Mouse (Mus musculus): ENCODE results near the gene D430019H16Rik. TPM values are rescaled to one million over a fixed set of nuclear protein-coding genes. Genes with fewer than 3 reads are reported as not detected.

Gene D430019H16Rik
- polyA plus RNA-seq, 1 experiment from 2014 or later, result 2.5 TPM

- no peak overlapping the region for H3K4me2 ChIP-seq (replicated peaks; ENCODE audit: low read depth, low read length)
- H3K9me3 ChIP-seq (ENCODE audit: control insufficient read depth, low read length), result peaks cover 2% of the 10 kb centered on the region; the same call in 1 of the 2 replicates
- no peaks in the 10 kb centered on the region for H3K27me3 ChIP-seq (ENCODE audit: control insufficient read depth, insufficient read depth, low read length)
- no peaks in the 10 kb centered on the region for H3K4me1 ChIP-seq (ENCODE audit: control insufficient read depth, insufficient read depth, low read length)
- no peaks in the 10 kb centered on the region for H3K36me3 ChIP-seq (ENCODE audit: control insufficient read depth, insufficient read depth, low read length)
- ATAC-seq (ENCODE audit: low FRiP score, low TSS enrichment), result peak; percentile 73; the same call in 1 of the 2 replicates
- no peak overlapping the region for H3K27ac ChIP-seq (ENCODE audit: low read depth, low read length)
- H3K4me3 ChIP-seq (ENCODE audit: low read length), result no peak overlapping the region
- no peak overlapping the region for H3K9ac ChIP-seq (ENCODE audit: low read depth, low read length)
- WGBS, result 39% methylated on average over 15 of the region's 15 CpGs
Observed at GRCm38 (mm10) chr12:105521170-105521762, 67.6 kb downstream of the D430019H16Rik start.

- Histone ChIP-seq H3K9ac (ENCODE audit: low read depth, low read length) (no peak overlapping the region), H3K27me3 (ENCODE audit: control insufficient read depth, insufficient read depth, low read length) (no peaks in the 10 kb centered on the region), H3K4me1 (ENCODE audit: control insufficient read depth, insufficient read depth, low read length) (no peaks in the 10 kb centered on the region), H3K27ac (ENCODE audit: low read depth, low read length) (no peak overlapping the region), H3K4me3 (ENCODE audit: low read length) (no peak overlapping the region), H3K36me3 (ENCODE audit: control insufficient read depth, insufficient read depth, low read length) (no peaks in the 10 kb centered on the region), H3K9me3 (ENCODE audit: control insufficient read depth, low read length) (peaks cover 2% of the 10 kb centered on the region; the same call in 1 of the 2 replicates), H3K4me2 (replicated peaks; ENCODE audit: low read depth, low read length) (no peak overlapping the region)
- 52% methylated on average over 2 of the region's 2 CpGs for WGBS
- no peak for ATAC-seq (ENCODE audit: low FRiP score, low TSS enrichment)
Observed at GRCm38 (mm10) chr12:105523737-105524136, 70.1 kb downstream of the D430019H16Rik start.

- ATAC-seq (ENCODE audit: low FRiP score, low TSS enrichment), result no peak
- H3K9ac ChIP-seq (ENCODE audit: low read depth, low read length), result no peak overlapping the region
- 81% methylated on average over 3 of the region's 3 CpGs for WGBS
- no peaks in the 10 kb centered on the region for H3K36me3 ChIP-seq (ENCODE audit: control insufficient read depth, insufficient read depth, low read length)
- H3K4me2 ChIP-seq (replicated peaks; ENCODE audit: low read depth, low read length), result no peak overlapping the region
- H3K4me3 ChIP-seq (ENCODE audit: low read length), result no peak overlapping the region
- H3K27ac ChIP-seq (ENCODE audit: low read depth, low read length), result peak overlapping the region; percentile 30; the same call in 1 of the 2 replicates
- H3K4me1 ChIP-seq (ENCODE audit: control insufficient read depth, insufficient read depth, low read length), result no peaks in the 10 kb centered on the region
- no peaks in the 10 kb centered on the region for H3K27me3 ChIP-seq (ENCODE audit: control insufficient read depth, insufficient read depth, low read length)
- peaks cover 2% of the 10 kb centered on the region; the same call in 1 of the 2 replicates for H3K9me3 ChIP-seq (ENCODE audit: control insufficient read depth, low read length)
Observed at GRCm38 (mm10) chr12:105526186-105526585, 72.5 kb downstream of the D430019H16Rik start.

- no peaks in the 10 kb centered on the region for H3K36me3 ChIP-seq (ENCODE audit: control insufficient read depth, insufficient read depth, low read length)
- H3K4me3 ChIP-seq (ENCODE audit: low read length), result no peak overlapping the region
- H3K27ac ChIP-seq (ENCODE audit: low read depth, low read length), result peak overlapping the region; percentile 30; the same call in 1 of the 2 replicates
- no peak overlapping the region for H3K9ac ChIP-seq (ENCODE audit: low read depth, low read length)
- WGBS, result 54% methylated on average over 5 of the region's 5 CpGs
- peak; percentile 72 for ATAC-seq (ENCODE audit: low FRiP score, low TSS enrichment)
- H3K27me3 ChIP-seq (ENCODE audit: control insufficient read depth, insufficient read depth, low read length), result no peaks in the 10 kb centered on the region
- no peaks in the 10 kb centered on the region for H3K4me1 ChIP-seq (ENCODE audit: control insufficient read depth, insufficient read depth, low read length)
- H3K9me3 ChIP-seq (ENCODE audit: control insufficient read depth, low read length), result peaks cover 2% of the 10 kb centered on the region; the same call in 1 of the 2 replicates
- H3K4me2 ChIP-seq (replicated peaks; ENCODE audit: low read depth, low read length), result no peak overlapping the region
Observed at GRCm38 (mm10) chr12:105526829-105527228, 73.2 kb downstream of the D430019H16Rik start.

- H3K9me3 ChIP-seq (ENCODE audit: control insufficient read depth, low read length), result no peaks in the 10 kb centered on the region
- ATAC-seq (ENCODE audit: low FRiP score, low TSS enrichment), result no peak
- H3K4me2 ChIP-seq (replicated peaks; ENCODE audit: low read depth, low read length), result no peak overlapping the region
- H3K4me1 ChIP-seq (ENCODE audit: control insufficient read depth, insufficient read depth, low read length), result no peaks in the 10 kb centered on the region
- H3K4me3 ChIP-seq (ENCODE audit: low read length), result no peak overlapping the region
- H3K27ac ChIP-seq (ENCODE audit: low read depth, low read length), result no peak overlapping the region
- H3K9ac ChIP-seq (ENCODE audit: low read depth, low read length), result no peak overlapping the region
- no peaks in the 10 kb centered on the region for H3K36me3 ChIP-seq (ENCODE audit: control insufficient read depth, insufficient read depth, low read length)
- 47% methylated on average over 9 of the region's 9 CpGs for WGBS
- no peaks in the 10 kb centered on the region for H3K27me3 ChIP-seq (ENCODE audit: control insufficient read depth, insufficient read depth, low read length)
Observed at GRCm38 (mm10) chr12:105529545-105529944, 75.9 kb downstream of the D430019H16Rik start.

- Histone ChIP-seq H3K27ac (ENCODE audit: low read depth, low read length) (no peak overlapping the region; the same call in 1 of the 2 replicates), H3K27me3 (ENCODE audit: control insufficient read depth, insufficient read depth, low read length) (no peaks in the 10 kb centered on the region), H3K4me3 (ENCODE audit: low read length) (no peak overlapping the region), H3K9ac (ENCODE audit: low read depth, low read length) (no peak overlapping the region), H3K4me2 (replicated peaks; ENCODE audit: low read depth, low read length) (no peak overlapping the region), H3K36me3 (ENCODE audit: control insufficient read depth, insufficient read depth, low read length) (no peaks in the 10 kb centered on the region), H3K4me1 (ENCODE audit: control insufficient read depth, insufficient read depth, low read length) (no peaks in the 10 kb centered on the region), H3K9me3 (ENCODE audit: control insufficient read depth, low read length) (no peaks in the 10 kb centered on the region)
- WGBS, result 25% methylated on average over 8 of the region's 8 CpGs
- ATAC-seq (ENCODE audit: low FRiP score, low TSS enrichment), result peak; percentile 63; the same call in 1 of the 2 replicates
Observed at GRCm38 (mm10) chr12:105531724-105532371, 78.2 kb downstream of the D430019H16Rik start.

GRCm38 (mm10) chr12:105534842-105535241 lies 81.2 kb downstream of the D430019H16Rik start:
- no peak overlapping the region for H3K27ac ChIP-seq (ENCODE audit: low read depth, low read length)
- no peaks in the 10 kb centered on the region for H3K27me3 ChIP-seq (ENCODE audit: control insufficient read depth, insufficient read depth, low read length)
- H3K9ac ChIP-seq (ENCODE audit: low read depth, low read length), result no peak overlapping the region
- H3K4me1 ChIP-seq (ENCODE audit: control insufficient read depth, insufficient read depth, low read length), result no peaks in the 10 kb centered on the region
- peaks cover 5% of the 10 kb centered on the region; the same call in 1 of the 2 replicates for H3K9me3 ChIP-seq (ENCODE audit: control insufficient read depth, low read length)
- ATAC-seq (ENCODE audit: low FRiP score, low TSS enrichment), result no peak
- no peak overlapping the region for H3K4me2 ChIP-seq (replicated peaks; ENCODE audit: low read depth, low read length)
- no peaks in the 10 kb centered on the region for H3K36me3 ChIP-seq (ENCODE audit: control insufficient read depth, insufficient read depth, low read length)
- WGBS, result 92% methylated on average over 4 of the region's 4 CpGs
- H3K4me3 ChIP-seq (ENCODE audit: low read length), result no peak overlapping the region

GRCm38 (mm10) chr12:105535968-105536760 lies 82.5 kb downstream of the D430019H16Rik start:
- Histone ChIP-seq H3K4me1 (ENCODE audit: control insufficient read depth, insufficient read depth, low read length) (no peaks in the 10 kb centered on the region), H3K36me3 (ENCODE audit: control insufficient read depth, insufficient read depth, low read length) (no peaks in the 10 kb centered on the region), H3K9me3 (ENCODE audit: control insufficient read depth, low read length) (peaks cover 5% of the 10 kb centered on the region; the same call in 1 of the 2 replicates), H3K27ac (ENCODE audit: low read depth, low read length) (no peak overlapping the region), H3K4me2 (replicated peaks; ENCODE audit: low read depth, low read length) (no peak overlapping the region), H3K9ac (ENCODE audit: low read depth, low read length) (no peak overlapping the region), H3K4me3 (ENCODE audit: low read length) (no peak overlapping the region), H3K27me3 (ENCODE audit: control insufficient read depth, insufficient read depth, low read length) (no peaks in the 10 kb centered on the region)
- no peak for ATAC-seq (ENCODE audit: low FRiP score, low TSS enrichment)
- WGBS, result 69% methylated on average over 13 of the region's 13 CpGs

All from kidney, embryonic 14.5 days (tissue).